Mouse (Mus musculus): ENCODE measurements around the gene Clcn6. TPM values are rescaled to one million over a fixed set of nuclear protein-coding genes. Genes with fewer than 3 reads are reported as not detected.
"Not testable (repeated sequence)": the region's sequence is repeated elsewhere in the genome, so short reads cannot be mapped to it uniquely, and the experiment has no call there.

The Clcn6 gene
- total RNA-seq, 4 experiments from 2014 or later = 10.1 to 20.4 (median 15.8) TPM

- DNase-seq = no peak
Observed at GRCm38 (mm10) chr4:148065702-148066400, 27.2 kb upstream of the Clcn6 start.

GRCm38 (mm10) chr4:148061086-148061480 is 22.5 kb upstream of the Clcn6 start:
- DNase-seq = peak; percentile 1

GRCm38 (mm10) chr4:148060120-148061085 is 21.8 kb upstream of the Clcn6 start:
- peak; percentile 25 for DNase-seq

- DNase-seq = no peak
Observed at GRCm38 (mm10) chr4:148058993-148059392, 20.4 kb upstream of the Clcn6 start.

GRCm38 (mm10) chr4:148058218-148058819 is 19.7 kb upstream of the Clcn6 start:
- DNase-seq = no peak

- DNase-seq = no peak
Observed at GRCm38 (mm10) chr4:148057661-148058209, 19.1 kb upstream of the Clcn6 start.

- DNase-seq = no peak
Observed at GRCm38 (mm10) chr4:148056801-148057200, 18.2 kb upstream of the Clcn6 start.

GRCm38 (mm10) chr4:148056246-148056645 is 17.6 kb upstream of the Clcn6 start:
- no peak for DNase-seq

- DNase-seq = no peak
Observed at GRCm38 (mm10) chr4:148054961-148055695, 16.5 kb upstream of the Clcn6 start.

GRCm38 (mm10) chr4:148053417-148053920 is 14.8 kb upstream of the Clcn6 start:
- DNase-seq = no peak

GRCm38 (mm10) chr4:148052976-148053375 is 14.4 kb upstream of the Clcn6 start:
- DNase-seq = no peak

GRCm38 (mm10) chr4:148051886-148052285 is 13.3 kb upstream of the Clcn6 start:
- no peak for DNase-seq

- no peak for DNase-seq
Observed at GRCm38 (mm10) chr4:148051046-148051776, 12.6 kb upstream of the Clcn6 start.

- not testable (repeated sequence) for DNase-seq
Observed at GRCm38 (mm10) chr4:148050396-148050914, 11.8 kb upstream of the Clcn6 start.

- no peak for DNase-seq
Observed at GRCm38 (mm10) chr4:148046450-148047031, 7.9 kb upstream of the Clcn6 start.

GRCm38 (mm10) chr4:148044113-148044512 is 5.5 kb upstream of the Clcn6 start:
- no peak for DNase-seq

GRCm38 (mm10) chr4:148043327-148043726 is 4.7 kb upstream of the Clcn6 start:
- DNase-seq = not testable (repeated sequence)

GRCm38 (mm10) chr4:148041611-148042191 is 3.1 kb upstream of the Clcn6 start:
- peak; percentile 34 for DNase-seq

GRCm38 (mm10) chr4:148040933-148041610 is 2.5 kb upstream of the Clcn6 start:
- DNase-seq = peak; percentile 83
